In genomic region chr13:111552769-111553168, GRCm38 (mm10) we compare ENCODE assay signal across 38 mouse cellular contexts. TPM values are rescaled to one million over a fixed set of nuclear protein-coding genes. Genes with fewer than 3 reads are reported as not detected.
DNase-seq lines count a peak whose midpoint lies in the region; ATAC-seq and TF ChIP-seq lines count a peak whose summit lies in the region.
"Had no signal": no experiment of that assay in that cellular context is flagged by ENCODE, and none has a peak within 500 bp of the region (broad histone marks: within the 10 kb centered on the region; RNA-seq: fewer than 3 reads in every experiment).

No protein-coding gene starts in this region.

- H3K4me3 ChIP-seq in ES-Bruce4 (ENCODE audit: low read depth, low read length): peak overlapping the region; percentile 8; the same call in 1 of the 2 replicates
- H3K4me3 ChIP-seq in bone marrow, adult 2 months (replicated peaks; ENCODE audit: control insufficient read depth, low read depth, low read length): no peak overlapping the region
- no peak overlapping the region for H3K4me3 ChIP-seq in liver, embryonic 14.5 days (ENCODE audit: insufficient read depth in 1 of 2, low read depth in 2 of 2, low read length in 2 of 2)
- H3K4me3 ChIP-seq: embryonic facial prominence, embryonic 10.5 days; embryonic facial prominence, embryonic 15.5 days; forebrain, embryonic 12.5 days; heart, embryonic 15.5 days; hindbrain, embryonic 13.5 days; megakaryocyte, embryonic 14.5 days; stomach, embryonic 15.5 days had no signal

- no peak for TF ChIP-seq POLR2A in ES-Bruce4 (IDR thresholded peaks at IDR 0.05; ENCODE audit: insufficient read depth, low read length)
- no peak for TF ChIP-seq POLR2A in bone marrow, adult 2 months (IDR thresholded peaks at IDR 0.05; ENCODE audit: borderline replicate concordance, control insufficient read depth, low read depth, low read length)

- no peak for ATAC-seq in liver, embryonic 14.5 days (ENCODE audit: insufficient read depth)
- peak; percentile 32 for ATAC-seq in megakaryocyte-erythroid progenitor cell, adult 5-6 weeks (replicated peaks; ENCODE audit: low FRiP score, low TSS enrichment, poor library complexity, severe bottlenecking)
- ATAC-seq: forebrain, postnatal 0 days; intestine, embryonic 16.5 days; Patski had no signal

- H3K9me3 ChIP-seq in ES-Bruce4 (replicated peaks; ENCODE audit: control insufficient read depth, insufficient read depth, low read length, poor library complexity, severe bottlenecking): no peaks in the 10 kb centered on the region
- no peaks in the 10 kb centered on the region; the same call in 1 of the 2 replicates for H3K9me3 ChIP-seq in liver, embryonic 14.5 days (ENCODE audit: control insufficient read depth, low read length)
- H3K9me3 ChIP-seq: embryonic facial prominence, embryonic 15.5 days; forebrain, embryonic 12.5 days; heart, embryonic 15.5 days; hindbrain, embryonic 13.5 days; stomach, embryonic 15.5 days had no signal

- no peaks in the 10 kb centered on the region for H3K36me3 ChIP-seq in ES-Bruce4 (ENCODE audit: control insufficient read depth, insufficient read depth, low read length, poor library complexity, severe bottlenecking)
- no peaks in the 10 kb centered on the region for H3K36me3 ChIP-seq in liver, embryonic 14.5 days (replicated peaks; ENCODE audit: control insufficient read depth, insufficient read depth, low read depth)
- H3K36me3 ChIP-seq: embryonic facial prominence, embryonic 10.5 days; embryonic facial prominence, embryonic 15.5 days; forebrain, embryonic 12.5 days; heart, embryonic 15.5 days; hindbrain, embryonic 13.5 days; stomach, embryonic 15.5 days had no signal

- TF ChIP-seq EP300 in ES-Bruce4 (IDR thresholded peaks at IDR 0.05; ENCODE audit: insufficient read depth, low read depth, low read length): no peak
- peak; percentile 67 for TF ChIP-seq EP300 in liver, embryonic 14.5 days (IDR thresholded peaks at IDR 0.05; ENCODE audit: low read depth)

- H3K4me2 ChIP-seq in liver, embryonic 14.5 days (ENCODE audit: low read depth): no peak overlapping the region
- H3K4me2 ChIP-seq: embryonic facial prominence, embryonic 15.5 days; forebrain, embryonic 12.5 days; heart, embryonic 15.5 days; hindbrain, embryonic 13.5 days; stomach, embryonic 15.5 days had no signal

- H3K27me3 ChIP-seq in ES-Bruce4 (ENCODE audit: control insufficient read depth, insufficient read depth, low read length, poor library complexity, severe bottlenecking): no peaks in the 10 kb centered on the region
- no peaks in the 10 kb centered on the region for H3K27me3 ChIP-seq in liver, embryonic 14.5 days (ENCODE audit: control insufficient read depth, insufficient read depth, low read length)
- H3K27me3 ChIP-seq: embryonic facial prominence, embryonic 15.5 days; forebrain, embryonic 12.5 days; heart, embryonic 15.5 days; hindbrain, embryonic 13.5 days; Patski; stomach, embryonic 15.5 days had no signal

- no peak for DNase-seq in liver, embryonic 14.5 days (ENCODE audit: low read depth in 3 of 3, low spot score in 3 of 3)
- DNase-seq in thymus, postnatal 36 days: no peak
- DNase-seq in embryo, embryonic 9.5 days (ENCODE audit: extremely low spot score): no peak
- no peak for DNase-seq in frontal cortex, postnatal 36 days (ENCODE audit: low spot score in 2 of 2)
- DNase-seq: adrenal gland, postnatal 14 days; cerebellum, adult 11-12 months; cerebellum, postnatal 10 days; forebrain, postnatal 0 days; gastrocnemius, postnatal 14 days; heart, postnatal 36 days; kidney, adult 8-10 months; layer of hippocampus, postnatal 36 days; lung, postnatal 36 days; midbrain, embryonic 14.5 days; right cerebral cortex, postnatal 14 days; thymus, postnatal 14 days had no signal

- WGBS in bone marrow, adult 2 months: 47% methylated on average over 7 of the region's 7 CpGs
- WGBS in liver, embryonic 14.5 days (ENCODE audit: insufficient replicate concordance): 14% methylated on average over 7 of the region's 7 CpGs

- H3K9ac ChIP-seq in ES-Bruce4 (ENCODE audit: low read depth, poor library complexity, severe bottlenecking): no peak overlapping the region
- no peak overlapping the region for H3K9ac ChIP-seq in liver, embryonic 14.5 days (replicated peaks)
- H3K9ac ChIP-seq: embryonic facial prominence, embryonic 15.5 days; forebrain, embryonic 12.5 days; forebrain, postnatal 0 days; heart, embryonic 15.5 days; hindbrain, embryonic 13.5 days; stomach, embryonic 15.5 days had no signal

- peaks cover 1% of the 10 kb centered on the region for H3K4me1 ChIP-seq in ES-Bruce4 (ENCODE audit: control insufficient read depth, insufficient read depth, low read length)
- peaks cover 3% of the 10 kb centered on the region; the same call in 1 of the 2 replicates for H3K4me1 ChIP-seq in bone marrow, adult 2 months (ENCODE audit: control insufficient read depth, insufficient read depth, low read length)
- peaks cover 58 to 59% of the 10 kb centered on the region in 2 experiments for H3K4me1 ChIP-seq in liver, embryonic 14.5 days (replicated peaks; ENCODE audit: control insufficient read depth in 2 of 2, insufficient read depth in 2 of 2, low read length in 1 of 2)
- H3K4me1 ChIP-seq: embryonic facial prominence, embryonic 15.5 days; hindbrain, embryonic 13.5 days had no signal

- peak overlapping the region; percentile 60 for H3K27ac ChIP-seq in ES-Bruce4 (ENCODE audit: insufficient read depth, low read length)
- H3K27ac ChIP-seq in bone marrow, adult 2 months (ENCODE audit: control insufficient read depth, insufficient read depth, low read depth, low read length, poor library complexity): peak overlapping the region; percentile 45
- peak overlapping the region; percentile 21; the same call in 1 of the 2 replicates for H3K27ac ChIP-seq in liver, embryonic 14.5 days
- H3K27ac ChIP-seq: embryonic facial prominence, embryonic 10.5 days; embryonic facial prominence, embryonic 15.5 days; forebrain, embryonic 12.5 days; heart, embryonic 15.5 days; hindbrain, embryonic 13.5 days; kidney, postnatal 0 days; stomach, embryonic 15.5 days had no signal

- TF ChIP-seq CTCF in ES-Bruce4 (IDR thresholded peaks at IDR 0.05; ENCODE audit: low read depth, low read length): no peak
- no peak for TF ChIP-seq CTCF in bone marrow, adult 2 months (IDR thresholded peaks at IDR 0.05; ENCODE audit: control insufficient read depth, insufficient read depth, low read length)
- no peak for TF ChIP-seq CTCF in liver, embryonic 14.5 days (IDR thresholded peaks at IDR 0.05; ENCODE audit: low read depth)

RNA-seq across cellular contexts. Expression of gene Gm49496, which starts 3.0 kb away (rescaled TPM):
- 3.7 and 4.4 TPM in 2 replicates for polyA plus RNA-seq in ES-Bruce4 (2011; ENCODE audit: insufficient read depth, insufficient read length, low read depth, missing spikeins)
- polyA plus RNA-seq in bone marrow, adult 2 months (2011; ENCODE audit: insufficient read depth, insufficient read length, low replicate concordance, missing spikeins): 1.0 TPM in 1 of 2 replicates, not detected in the other
- polyA plus RNA-seq in liver, embryonic 14.5 days (2012; rRNA removed): 0.06 and 0.08 TPM in 2 replicates
- polyA plus RNA-seq in liver, embryonic 14.5 days (2014; fragmentation: Nextera tagmentation; extraction: Ambion mirVana): not detected in 2 replicates
- total RNA-seq in megakaryocyte-erythroid progenitor cell, adult 5-6 weeks (2014; fragmentation: Nextera tagmentation): 0.24 and 2.2 TPM in 2 replicates
- total RNA-seq in megakaryocyte-erythroid progenitor cell, adult 5-6 weeks (2017): 0.38 and 1.5 TPM in 2 replicates
- total RNA-seq: adrenal gland, postnatal 14 days; common myeloid progenitor, adult 5-6 weeks; forebrain, postnatal 0 days; granulocyte monocyte progenitor cell, adult 5-6 weeks; heart, postnatal 36 days; layer of hippocampus, postnatal 36 days; liver, adult 2 months; monocyte, adult 5-6 weeks had no signal
- polyA plus RNA-seq: embryonic facial prominence, embryonic 10.5 days; embryonic facial prominence, embryonic 15.5 days; forebrain, embryonic 12.5 days; forebrain, postnatal 0 days; heart, embryonic 15.5 days; hindbrain, embryonic 13.5 days; kidney, postnatal 0 days; large intestine, adult 2 months; limb, embryonic 11.5 days; liver, adult 2 months; lung, embryonic 16.5 days; midbrain, embryonic 14.5 days; neural tube, embryonic 14.5 days; small intestine, adult 2 months; stomach, embryonic 15.5 days had no signal

RNA-seq across cellular contexts. Expression of gene Gm10198, which starts 39.8 kb away (rescaled TPM):
- not detected in 2 replicates for polyA plus RNA-seq in ES-Bruce4 (2011; ENCODE audit: insufficient read depth, insufficient read length, low read depth, missing spikeins)
- polyA plus RNA-seq in bone marrow, adult 2 months (2011; ENCODE audit: insufficient read depth, insufficient read length, low replicate concordance, missing spikeins): not detected in 2 replicates
- not detected in 2 replicates for polyA plus RNA-seq in liver, embryonic 14.5 days (2012; rRNA removed)
- not detected in 2 replicates for polyA plus RNA-seq in liver, embryonic 14.5 days (2014; fragmentation: Nextera tagmentation; extraction: Ambion mirVana)
- total RNA-seq in megakaryocyte-erythroid progenitor cell, adult 5-6 weeks (2014; fragmentation: Nextera tagmentation): not detected in 2 replicates
- not detected in 2 replicates for total RNA-seq in megakaryocyte-erythroid progenitor cell, adult 5-6 weeks (2017)
- total RNA-seq: adrenal gland, postnatal 14 days; common myeloid progenitor, adult 5-6 weeks; forebrain, postnatal 0 days; gastrocnemius, postnatal 14 days; granulocyte monocyte progenitor cell, adult 5-6 weeks; heart, postnatal 36 days; layer of hippocampus, postnatal 36 days; liver, adult 2 months; monocyte, adult 5-6 weeks had no signal
- polyA plus RNA-seq: embryonic facial prominence, embryonic 10.5 days; embryonic facial prominence, embryonic 15.5 days; forebrain, embryonic 12.5 days; forebrain, postnatal 0 days; heart, embryonic 15.5 days; hindbrain, embryonic 13.5 days; intestine, embryonic 16.5 days; kidney, postnatal 0 days; large intestine, adult 2 months; limb, embryonic 11.5 days; liver, adult 2 months; lung, embryonic 16.5 days; midbrain, embryonic 14.5 days; neural tube, embryonic 14.5 days; Patski; small intestine, adult 2 months; stomach, embryonic 15.5 days had no signal
